Mouse (Mus musculus): ENCODE measurements at regions not wholly inside any gene's neighbourhood (a gene's known extent, or its start where the extent isn't known, plus 50 kb on each side); places are given as distances from the start of the nearest gene placed in this dataset.

GRCm38 (mm10) chr6:50059917-50060316 lies 50.1 kb upstream of the Mpp6 start:
- WGBS: 89% methylated on average over 3 of the region's 3 CpGs
- Histone ChIP-seq H3K9ac (ENCODE audit: low read length) (no peak overlapping the region), H3K4me3 (ENCODE audit: low read length) (no peak overlapping the region), H3K27me3 (ENCODE audit: control insufficient read depth, insufficient read depth, low read depth, low read length) (no peaks in the 10 kb centered on the region), H3K9me3 (ENCODE audit: control insufficient read depth, low read length) (no peaks in the 10 kb centered on the region), H3K4me1 (replicated peaks; ENCODE audit: control insufficient read depth, insufficient read depth, low read length) (no peaks in the 10 kb centered on the region), H3K36me3 (ENCODE audit: control insufficient read depth, insufficient read depth, low read length) (no peaks in the 10 kb centered on the region), H3K27ac (ENCODE audit: low read length) (no peak overlapping the region), H3K4me2 (ENCODE audit: low read depth, low read length) (no peak overlapping the region)
- ATAC-seq (ENCODE audit: low read depth): no peak
